Mouse (Mus musculus) small intestine, adult 2 months (tissue): ENCODE measurements around the gene Vsig2.

Source experiments
- CTCF ChIP-seq: fragments of 200-500 bp; IDR thresholded peaks from 2 replicates; pipeline ENCODE4 v1.5.1; 2012; ENCODE audit warnings: low read depth, mild to moderate bottlenecking, control low read depth, inconsistent platforms, low read length, moderate library complexity, mixed read lengths; ENCODE audit not compliant: insufficient replicate concordance, insufficient read length; ENCODE audit errors: extremely low read depth
- POLR2A ChIP-seq: fragments of 200-500 bp; IDR thresholded peaks from 2 replicates; pipeline ENCODE4 v1.6.1; 2012; ENCODE audit warnings: low read depth, mild to moderate bottlenecking, control low read depth, inconsistent platforms, low read length, moderate library complexity

- TF ChIP-seq CTCF (no peak), POLR2A (no peak)
Measured at GRCm38 (mm10) chr9:37519995-37520394, 19.1 kb upstream of the Vsig2 start.
